Mouse (Mus musculus): ENCODE data around the gene Cavin3.

GRCm38 (mm10) chr7:105498854-105499492, 16.9 kb upstream of the Cavin3 start:
- TF ChIP-seq CTCF (IDR thresholded peaks at IDR 0.05; ENCODE audit: low read depth, low read length) (no peak), POLR2A (IDR thresholded peaks at IDR 0.05; ENCODE audit: insufficient read depth, low read length) (no peak), EP300 (IDR thresholded peaks at IDR 0.05; ENCODE audit: insufficient read depth, low read depth, low read length) (no peak)

Data from ES-Bruce4 (cell line).